Mouse (Mus musculus) hindbrain, embryonic 16.5 days (tissue): ENCODE results near the gene Caskin1. TPM values are rescaled to one million over a fixed set of nuclear protein-coding genes. Genes with fewer than 3 reads are reported as not detected.

Source experiments
- ATAC-seq: fragments of 200-750 bp; cut with Nextera tagmentation; 2 replicates; pipeline ENCODE4 v1.8.0; 2017; ENCODE audit warnings: moderate TSS enrichment, moderate library complexity
- H3K27ac ChIP-seq: fragments of 300-500 bp; sonication (generic); 2 replicates; pipeline ENCODE4 v1.5.1; 2014; ENCODE audit warnings: low read depth, mild to moderate bottlenecking, control low read depth, low read length, moderate library complexity
- H3K27me3 ChIP-seq: fragments of 300-500 bp; sonication (generic); replicated peaks from 2 replicates; pipeline ENCODE4 v1.6.1; 2014; ENCODE audit warnings: low read length; ENCODE audit not compliant: control insufficient read depth, insufficient read depth
- H3K36me3 ChIP-seq: fragments of 300-500 bp; sonication (generic); 2 replicates; pipeline ENCODE4 v1.6.1; 2014; ENCODE audit warnings: mild to moderate bottlenecking, low read length, moderate library complexity, mixed read lengths; ENCODE audit not compliant: control insufficient read depth, insufficient read depth
- H3K4me1 ChIP-seq: fragments of 300-500 bp; sonication (generic); 2 replicates; pipeline ENCODE4 v1.6.1; 2014; ENCODE audit warnings: low read depth, low read length; ENCODE audit not compliant: control insufficient read depth, insufficient read depth
- H3K4me2 ChIP-seq: fragments of 300-500 bp; sonication (generic); 2 replicates; pipeline ENCODE4 v1.6.1; 2014; ENCODE audit warnings: mild to moderate bottlenecking, low read length, control low read depth, moderate library complexity
- H3K4me3 ChIP-seq: fragments of 300-500 bp; sonication (generic); 2 replicates; pipeline ENCODE4 v1.5.1; 2014; ENCODE audit warnings: mild to moderate bottlenecking, low read length, control low read depth, moderate library complexity
- H3K9ac ChIP-seq: fragments of 300-500 bp; sonication (generic); 2 replicates; pipeline ENCODE4 v1.6.1; 2014; ENCODE audit warnings: low read depth, mild to moderate bottlenecking, control low read depth, low read length, moderate library complexity
- H3K9me3 ChIP-seq: fragments of 300-500 bp; sonication (generic); 2 replicates; pipeline ENCODE4 v1.6.1; 2014; ENCODE audit warnings: mild to moderate bottlenecking, low read length, moderate library complexity; ENCODE audit not compliant: control insufficient read depth
- WGBS: fragments of 180-500 bp; shearing (Covaris S2); extraction: QIAGEN DNeasy Blood & Tissue Kit; methylation state at CpG from one replicate; pipeline ENCODE4 v1.1.7; 2014; 5-methylcytosine and 5-hydroxymethylcytosine counted together
- polyA plus RNA-seq: library from polyadenylated mRNA; unstranded; fragments of >200 nt; fragmentation: Nextera tagmentation; extraction: Ambion mirVana; gene quantifications from 2 replicates; pipeline ENCODE4 v1.2.1, GENCODE M21; 2015

The Caskin1 gene
- polyA plus RNA-seq, 1 experiment from 2014 or later: 43.6 TPM

- ATAC-seq: no peak
- Histone ChIP-seq H3K4me1 (peaks cover 3% of the 10 kb centered on the region; the same call in 1 of the 2 replicates), H3K4me3 (no peak overlapping the region), H3K4me2 (no peak overlapping the region), H3K9ac (no peak overlapping the region), H3K27ac (no peak overlapping the region), H3K36me3 (peaks cover 66% of the 10 kb centered on the region), H3K27me3 (no peaks in the 10 kb centered on the region), H3K9me3 (no peaks in the 10 kb centered on the region)
- 93% methylated on average over 10 of the region's 10 CpGs for WGBS
Measured at GRCm38 (mm10) chr17:24504085-24504484, 15.7 kb downstream of the Caskin1 start.

DNA sequence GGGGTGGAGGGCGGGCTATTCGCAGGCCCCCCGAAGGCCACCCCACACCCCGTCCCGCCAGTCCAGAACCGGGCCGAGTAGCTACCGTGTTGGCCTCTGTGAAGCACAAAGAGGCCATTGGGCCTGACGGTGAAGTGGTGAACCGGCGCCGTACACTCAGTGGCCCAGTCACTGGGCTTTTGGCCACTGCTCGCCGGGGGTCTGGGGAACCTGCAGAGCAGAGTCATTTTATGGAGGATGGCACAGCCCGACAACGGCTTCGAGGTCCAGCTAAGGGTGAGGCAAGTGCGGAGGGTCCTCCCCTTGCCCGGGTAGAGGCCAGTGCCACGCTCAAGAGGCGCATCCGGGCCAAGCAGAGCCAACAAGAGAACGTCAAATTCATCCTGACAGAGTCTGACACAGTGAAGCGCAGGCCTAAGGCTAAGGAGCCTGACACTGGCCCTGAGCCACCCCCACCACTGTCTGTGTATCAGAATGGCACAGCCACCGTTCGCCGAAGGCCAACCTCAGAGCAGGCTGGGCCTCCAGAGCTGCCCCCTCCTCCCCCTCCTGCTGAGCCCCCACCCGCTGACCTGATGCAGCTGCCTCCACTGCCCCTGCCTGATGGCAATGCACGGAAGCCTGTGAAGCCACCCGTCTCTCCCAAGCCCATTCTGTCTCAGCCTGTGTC, 17.0 kb downstream of the Caskin1 start:
- no peak overlapping the region for H3K4me3 ChIP-seq
- peaks cover 58% of the 10 kb centered on the region for H3K36me3 ChIP-seq
- no peak overlapping the region; the same call in 1 of the 2 replicates for H3K27ac ChIP-seq
- 83% methylated on average over 30 of the region's 30 CpGs for WGBS
- ATAC-seq: no peak
- no peak overlapping the region for H3K9ac ChIP-seq
- peaks cover 3% of the 10 kb centered on the region; the same call in 1 of the 2 replicates for H3K4me1 ChIP-seq
- no peaks in the 10 kb centered on the region for H3K9me3 ChIP-seq
- H3K4me2 ChIP-seq: no peak overlapping the region
- no peaks in the 10 kb centered on the region for H3K27me3 ChIP-seq

- no peak overlapping the region for H3K27ac ChIP-seq
- peak overlapping the region; percentile 29; the same call in 1 of the 2 replicates for H3K9ac ChIP-seq
- peak; percentile 10; the same call in 1 of the 2 replicates for ATAC-seq
- no peaks in the 10 kb centered on the region for H3K27me3 ChIP-seq
- peaks cover 3% of the 10 kb centered on the region; the same call in 1 of the 2 replicates for H3K4me1 ChIP-seq
- peak overlapping the region; percentile 22; the same call in 1 of the 2 replicates for H3K4me2 ChIP-seq
- no peak overlapping the region for H3K4me3 ChIP-seq
- WGBS: 33% methylated on average over 36 of the region's 36 CpGs
- peaks cover 51% of the 10 kb centered on the region for H3K36me3 ChIP-seq
- H3K9me3 ChIP-seq: no peaks in the 10 kb centered on the region
Measured at GRCm38 (mm10) chr17:24506332-24507070, 18.1 kb downstream of the Caskin1 start.

- no peak overlapping the region for H3K4me2 ChIP-seq
- ATAC-seq: no peak
- H3K9ac ChIP-seq: no peak overlapping the region
- peaks cover 50% of the 10 kb centered on the region for H3K36me3 ChIP-seq
- no peaks in the 10 kb centered on the region for H3K9me3 ChIP-seq
- peaks cover 3% of the 10 kb centered on the region; the same call in 1 of the 2 replicates for H3K4me1 ChIP-seq
- no peak overlapping the region for H3K4me3 ChIP-seq
- 50% methylated on average over 19 of the region's 19 CpGs for WGBS
- no peaks in the 10 kb centered on the region for H3K27me3 ChIP-seq
- no peak overlapping the region for H3K27ac ChIP-seq
Measured at GRCm38 (mm10) chr17:24507129-24507664, 18.8 kb downstream of the Caskin1 start.

DNA sequence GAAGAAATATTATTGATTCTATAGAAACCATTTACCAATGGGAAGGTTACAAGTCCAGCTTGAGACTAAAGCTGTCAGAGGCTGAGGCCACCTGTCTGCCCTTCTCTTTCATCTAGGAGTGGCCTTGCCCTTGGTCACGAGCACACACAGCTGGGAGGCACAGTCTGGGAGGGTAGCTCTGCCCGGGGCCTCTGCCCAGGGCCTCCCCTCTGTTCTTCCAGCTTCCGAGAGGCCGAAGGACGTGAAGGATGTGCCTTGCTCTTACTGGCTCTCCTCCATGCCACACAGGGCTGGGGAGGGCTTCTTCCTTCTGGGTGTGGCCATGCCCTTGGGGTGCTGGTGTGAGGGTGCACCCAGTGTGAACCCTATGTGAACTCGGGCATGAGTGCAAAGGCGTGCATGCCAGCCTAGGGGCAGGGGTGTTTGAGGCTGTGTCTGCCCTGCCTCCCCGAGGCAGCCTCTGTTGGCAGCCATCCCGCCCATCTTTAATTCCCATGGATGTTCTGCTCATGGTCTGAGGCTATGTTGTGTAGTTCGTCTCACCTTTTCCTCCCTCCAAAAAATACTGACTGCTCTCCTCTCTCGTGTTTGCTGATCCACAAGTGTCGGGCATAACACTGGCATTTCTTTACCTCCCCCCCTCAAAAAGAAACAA, 19.5 kb downstream of the Caskin1 start:
- Histone ChIP-seq H3K36me3 (peaks cover 44% of the 10 kb centered on the region), H3K4me2 (no peak overlapping the region), H3K27me3 (no peaks in the 10 kb centered on the region), H3K9ac (0 out of 2 replicates have a peak overlapping the region, but pooled peaks have one; percentile 19), H3K4me3 (no peak overlapping the region), H3K27ac (0 out of 2 replicates have a peak overlapping the region, but pooled peaks have one; percentile 2), H3K9me3 (no peaks in the 10 kb centered on the region), H3K4me1 (peaks cover 3% of the 10 kb centered on the region; the same call in 1 of the 2 replicates)
- WGBS: 75% methylated on average over 12 of the region's 12 CpGs
- ATAC-seq: no peak

DNA sequence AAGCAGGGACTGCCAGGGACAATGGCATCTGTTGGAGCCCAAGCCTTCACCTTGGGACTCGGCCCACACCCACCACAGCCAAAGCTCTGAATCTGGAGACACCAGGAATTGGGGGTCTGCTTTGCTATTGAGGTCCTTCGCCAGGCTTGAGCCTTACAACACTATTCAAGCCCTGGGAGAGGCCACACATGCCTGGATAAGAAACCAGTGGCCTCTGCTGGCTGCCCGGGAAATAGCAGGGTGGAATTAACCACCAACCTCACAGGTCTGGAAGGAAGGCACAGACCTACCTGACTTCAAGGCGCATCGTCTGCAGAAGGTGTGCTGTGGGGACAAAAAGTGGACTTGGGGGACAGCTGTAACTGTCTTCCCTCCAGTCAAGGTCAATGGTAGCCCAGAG, 25.2 kb downstream of the Caskin1 start:
- Histone ChIP-seq H3K36me3 (peaks cover 29% of the 10 kb centered on the region), H3K27ac (no peak overlapping the region), H3K4me2 (no peak overlapping the region), H3K9ac (no peak overlapping the region), H3K4me3 (no peak overlapping the region), H3K4me1 (no peaks in the 10 kb centered on the region; the same call in 1 of the 2 replicates), H3K9me3 (no peaks in the 10 kb centered on the region), H3K27me3 (no peaks in the 10 kb centered on the region)
- ATAC-seq: peak; percentile 71
- 48% methylated on average over 5 of the region's 5 CpGs for WGBS

GRCm38 (mm10) chr17:24514270-24515257, 26.2 kb downstream of the Caskin1 start:
- Histone ChIP-seq H3K9me3 (no peaks in the 10 kb centered on the region), H3K9ac (peak overlapping the region; percentile 11; the same call in 1 of the 2 replicates), H3K27me3 (no peaks in the 10 kb centered on the region), H3K27ac (no peak overlapping the region; the same call in 1 of the 2 replicates), H3K4me1 (no peaks in the 10 kb centered on the region; the same call in 1 of the 2 replicates), H3K4me2 (no peak overlapping the region), H3K4me3 (no peak overlapping the region), H3K36me3 (peaks cover 29% of the 10 kb centered on the region)
- 86% methylated on average over 23 of the region's 24 CpGs for WGBS
- ATAC-seq: no peak

DNA sequence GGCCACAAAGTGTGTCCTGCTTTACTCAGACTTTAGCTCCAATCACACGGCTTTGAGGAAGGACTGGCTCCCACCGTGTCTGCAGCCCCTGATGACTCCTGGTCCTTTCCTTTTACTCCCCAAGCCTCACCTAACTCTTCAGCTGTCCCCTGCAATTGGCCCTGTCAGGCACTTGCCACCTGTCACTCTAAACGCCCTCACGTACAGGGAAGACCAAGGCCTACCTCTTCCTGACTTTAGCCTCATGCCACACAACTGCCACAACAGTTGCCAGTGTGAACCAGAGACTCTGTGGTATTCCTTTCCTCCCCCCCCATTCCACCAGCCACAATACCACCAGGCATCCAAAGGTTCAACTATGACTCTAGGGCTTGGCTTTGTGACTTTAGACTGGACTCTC, 32.0 kb downstream of the Caskin1 start:
- Histone ChIP-seq H3K27me3 (no peaks in the 10 kb centered on the region), H3K9ac (no peak overlapping the region), H3K4me1 (peaks cover 4% of the 10 kb centered on the region), H3K36me3 (peaks cover 17% of the 10 kb centered on the region), H3K27ac (no peak overlapping the region), H3K4me2 (no peak overlapping the region), H3K9me3 (no peaks in the 10 kb centered on the region), H3K4me3 (no peak overlapping the region)
- WGBS: 90% methylated on average over 4 of the region's 4 CpGs
- no peak for ATAC-seq
